ENCODE assay signal across 8 mouse cellular contexts in genomic region chr11:115536856-115537568, GRCm38 (mm10). TPM values are rescaled to one million over a fixed set of nuclear protein-coding genes. Genes with fewer than 3 reads are reported as not detected.
A peak's percentile ranks its signal among the peaks of the same experiment; 100 is the strongest.
DNase-seq lines count a peak whose midpoint lies in the region; ATAC-seq and TF ChIP-seq lines count a peak whose summit lies in the region.

No protein-coding gene starts in this region.

- H3K4me3 ChIP-seq in forebrain, embryonic 13.5 days = peak overlapping the region; percentile 97
- H3K4me3 ChIP-seq in liver, embryonic 13.5 days (replicated peaks) = peak overlapping the region; percentile 97
- peak overlapping the region; percentile 94 for H3K4me3 ChIP-seq in testis, adult 2 months (ENCODE audit: control insufficient read depth, low read depth, low read length)

- H3K4me1 ChIP-seq in forebrain, embryonic 13.5 days = peaks cover 26% of the 10 kb centered on the region
- peaks cover 48% of the 10 kb centered on the region for H3K4me1 ChIP-seq in liver, embryonic 13.5 days (replicated peaks)
- H3K4me1 ChIP-seq in testis, adult 2 months (ENCODE audit: control insufficient read depth, insufficient read depth, low read length) = peaks cover 8% of the 10 kb centered on the region; the same call in 1 of the 2 replicates

- H3K27me3 ChIP-seq in forebrain, embryonic 13.5 days = no peaks in the 10 kb centered on the region
- H3K27me3 ChIP-seq in liver, embryonic 13.5 days = no peaks in the 10 kb centered on the region
- H3K27me3 ChIP-seq in testis, adult 2 months (ENCODE audit: control insufficient read depth, insufficient read depth, low read length) = no peaks in the 10 kb centered on the region

- peak; percentile 44 to 62 for DNase-seq in frontal cortex, postnatal 36 days (ENCODE audit: low spot score in 2 of 2)
- DNase-seq in frontal cortex, postnatal 10 days (ENCODE audit: low spot score in 2 of 2) = no peak
- DNase-seq in ovary, adult 18-20 months (ENCODE audit: low spot score) = peak; percentile 45
- no peak for DNase-seq in ovary, postnatal 14 days (ENCODE audit: low spot score)
- DNase-seq in liver, embryonic 13.5 days = no peak
- no peak for DNase-seq in urinary bladder, postnatal 10 days (ENCODE audit: low spot score)

- 84% methylated on average over 10 of the region's 10 CpGs for WGBS in forebrain, embryonic 13.5 days
- WGBS in liver, embryonic 13.5 days (ENCODE audit: insufficient replicate concordance) = 84% methylated on average over 10 of the region's 10 CpGs

- peak overlapping the region; percentile 100 for H3K27ac ChIP-seq in forebrain, embryonic 13.5 days
- peak overlapping the region; percentile 99 for H3K27ac ChIP-seq in liver, embryonic 13.5 days
- H3K27ac ChIP-seq in testis, adult 2 months (ENCODE audit: control insufficient read depth, insufficient read depth, low read depth, low read length) = peak overlapping the region; percentile 89

- peaks cover 24% of the 10 kb centered on the region for H3K36me3 ChIP-seq in forebrain, embryonic 13.5 days (ENCODE audit: poor library complexity, severe bottlenecking)
- H3K36me3 ChIP-seq in liver, embryonic 13.5 days = peaks cover 24% of the 10 kb centered on the region
- H3K36me3 ChIP-seq in testis, adult 2 months (ENCODE audit: control insufficient read depth, insufficient read depth, low read length) = no peaks in the 10 kb centered on the region; the same call in 1 of the 2 replicates

- H3K9me3 ChIP-seq in forebrain, embryonic 13.5 days (replicated peaks) = no peaks in the 10 kb centered on the region
- no peaks in the 10 kb centered on the region for H3K9me3 ChIP-seq in liver, embryonic 13.5 days (replicated peaks)

- peak overlapping the region; percentile 51 for H3K4me2 ChIP-seq in forebrain, embryonic 13.5 days
- H3K4me2 ChIP-seq in liver, embryonic 13.5 days = peak overlapping the region; percentile 88

- H3K9ac ChIP-seq in forebrain, embryonic 13.5 days = no peak overlapping the region
- peak overlapping the region; percentile 49; the same call in 1 of the 2 replicates for H3K9ac ChIP-seq in liver, embryonic 13.5 days

- ATAC-seq in forebrain, embryonic 13.5 days = no peak
- ATAC-seq in liver, embryonic 13.5 days (ENCODE audit: low read depth) = no peak

- TF ChIP-seq POLR2A in testis, adult 2 months (IDR thresholded peaks at IDR 0.05; ENCODE audit: control insufficient read depth, low read depth, low read length) = no peak

- no peak for TF ChIP-seq CTCF in testis, adult 2 months (IDR thresholded peaks at IDR 0.05; ENCODE audit: control insufficient read depth, insufficient read depth, insufficient replicate concordance, low read depth, low read length)

RNA-seq across cellular contexts. Expression of gene Sumo2, which starts 0.9 kb away (rescaled TPM):
- 1,485 and 1,571 TPM in 2 replicates for polyA plus RNA-seq in forebrain, embryonic 13.5 days (2015; fragmentation: Nextera tagmentation; extraction: Ambion mirVana)
- polyA plus RNA-seq in liver, embryonic 13.5 days (2015; fragmentation: Nextera tagmentation; extraction: Ambion mirVana) = 532 and 597 TPM in 2 replicates
- polyA plus RNA-seq in testis, adult 2 months (2012; rRNA removed) = 50.6 and 72.2 TPM in 2 replicates

RNA-seq across cellular contexts. Expression of gene Jpt1, which starts 22.8 kb away (rescaled TPM):
- 1,632 and 1,660 TPM in 2 replicates for polyA plus RNA-seq in forebrain, embryonic 13.5 days (2015; fragmentation: Nextera tagmentation; extraction: Ambion mirVana)
- polyA plus RNA-seq in liver, embryonic 13.5 days (2015; fragmentation: Nextera tagmentation; extraction: Ambion mirVana) = 292 and 314 TPM in 2 replicates
- 548 and 576 TPM in 2 replicates for polyA plus RNA-seq in testis, adult 2 months (2012; rRNA removed)

RNA-seq across cellular contexts. Expression of gene Nup85, which starts 27.2 kb away (rescaled TPM):
- 161 and 179 TPM in 2 replicates for polyA plus RNA-seq in forebrain, embryonic 13.5 days (2015; fragmentation: Nextera tagmentation; extraction: Ambion mirVana)
- polyA plus RNA-seq in liver, embryonic 13.5 days (2015; fragmentation: Nextera tagmentation; extraction: Ambion mirVana) = 158 and 175 TPM in 2 replicates
- polyA plus RNA-seq in testis, adult 2 months (2012; rRNA removed) = 36.3 and 42.6 TPM in 2 replicates

RNA-seq across cellular contexts. Expression of gene Nt5c, which starts 45.4 kb away (rescaled TPM):
- 87.0 and 91.1 TPM in 2 replicates for polyA plus RNA-seq in forebrain, embryonic 13.5 days (2015; fragmentation: Nextera tagmentation; extraction: Ambion mirVana)
- 60.8 and 64.6 TPM in 2 replicates for polyA plus RNA-seq in liver, embryonic 13.5 days (2015; fragmentation: Nextera tagmentation; extraction: Ambion mirVana)
- 32.4 and 34.0 TPM in 2 replicates for polyA plus RNA-seq in testis, adult 2 months (2012; rRNA removed)

Comparison
In these comparisons a context has a peak if more than half of its experiments do, and no peak if none do; other contexts are left out.
1. DNase-seq: peak in frontal cortex, postnatal 36 days (2 of 2) and ovary, adult 18-20 months (single experiment); none in frontal cortex, postnatal 10 days (0 of 2), ovary, postnatal 14 days (single experiment), liver, embryonic 13.5 days (single experiment) and urinary bladder, postnatal 10 days (single experiment).
2. Peak in every context shown above with its lines, with median percentiles within 50 percentile points of each other: H3K27ac ChIP-seq and H3K4me3 ChIP-seq.